Mouse (Mus musculus): ENCODE results near the gene Mgat4a. TPM values are rescaled to one million over a fixed set of nuclear protein-coding genes. Genes with fewer than 3 reads are reported as not detected.

Gene Mgat4a
- total and polyA plus RNA-seq, 3 experiments: 4.5 to 11.8 (median 8.7) TPM

GRCm38 (mm10) chr1:37539968-37540809, 627 bp downstream of the Mgat4a start:
- H3K36me3 ChIP-seq (ENCODE audit: control insufficient read depth, insufficient read depth, low read length): peaks cover under 1% of the 10 kb centered on the region
- H3K79me2 ChIP-seq (replicated peaks; ENCODE audit: control insufficient read depth, insufficient read depth, low read length): peaks cover 1% of the 10 kb centered on the region; the same call in 1 of the 2 replicates
- H3K27me3 ChIP-seq (ENCODE audit: control insufficient read depth, insufficient read depth, low read length): no peaks in the 10 kb centered on the region
- peak overlapping the region; percentile 73 for H3K4me3 ChIP-seq
- intact Hi-C loops (cut with DNase I): loop anchor here (2.0 to 10.0 kb wide), 5 partner anchors 21 to 598 kb away; partner anchors contain the start of gene Tmem131
- H3K27ac ChIP-seq: peak overlapping the region; percentile 73
- peak overlapping the region; percentile 96 for H3K9ac ChIP-seq (ENCODE audit: low read depth, low read length)
- peak in 1 of 2 experiments; percentile 54 for DNase-seq
- peaks cover 3% of the 10 kb centered on the region; the same call in 1 of the 2 replicates for H3K4me1 ChIP-seq (ENCODE audit: control insufficient read depth, insufficient read depth, low read length)
- WGBS: 3% methylated on average over 47 of the region's 47 CpGs
- TF ChIP-seq EP300 (IDR thresholded peaks at IDR 0.05; ENCODE audit: insufficient read depth, low read depth, low read length) (no peak), CTCF (IDR thresholded peaks at IDR 0.05) (no peak), POLR2A (IDR thresholded peaks at IDR 0.05; ENCODE audit: insufficient read depth, low read depth, low read length) (no peak)

- Histone ChIP-seq H3K4me1 (ENCODE audit: control insufficient read depth, insufficient read depth, low read length) (peaks cover 13% of the 10 kb centered on the region), H3K4me3 (no peak overlapping the region), H3K36me3 (ENCODE audit: control insufficient read depth, insufficient read depth, low read length) (peaks cover 13% of the 10 kb centered on the region), H3K27me3 (ENCODE audit: control insufficient read depth, insufficient read depth, low read length) (no peaks in the 10 kb centered on the region), H3K9ac (ENCODE audit: low read depth, low read length) (no peak overlapping the region), H3K79me2 (replicated peaks; ENCODE audit: control insufficient read depth, insufficient read depth, low read length) (0 out of 2 replicates have a peak, but pooled peaks cover 4% of the 10 kb centered on the region), H3K27ac (peak overlapping the region; percentile 3; the same call in 1 of the 2 replicates)
- DNase-seq: no peak
- 32% methylated on average over 5 of the region's 5 CpGs for WGBS
- TF ChIP-seq POLR2A (IDR thresholded peaks at IDR 0.05; ENCODE audit: insufficient read depth, low read depth, low read length): no peak
- TF ChIP-seq CTCF (IDR thresholded peaks at IDR 0.05): no peak
- TF ChIP-seq EP300 (IDR thresholded peaks at IDR 0.05; ENCODE audit: insufficient read depth, low read depth, low read length): no peak
- intact Hi-C loops (cut with DNase I): loop anchor here (1.0 to 10.0 kb wide), 3 partner anchors 32 to 592 kb away; partner anchors contain the start of gene Tmem131
Measured at GRCm38 (mm10) chr1:37534532-37535108, 6.2 kb downstream of the Mgat4a start.

GRCm38 (mm10) chr1:37533181-37533580, 7.6 kb downstream of the Mgat4a start:
- Histone ChIP-seq H3K79me2 (replicated peaks; ENCODE audit: control insufficient read depth, insufficient read depth, low read length) (peaks cover 4% of the 10 kb centered on the region; the same call in 1 of the 2 replicates), H3K36me3 (ENCODE audit: control insufficient read depth, insufficient read depth, low read length) (peaks cover 13% of the 10 kb centered on the region), H3K4me1 (ENCODE audit: control insufficient read depth, insufficient read depth, low read length) (peaks cover 14% of the 10 kb centered on the region), H3K9ac (ENCODE audit: low read depth, low read length) (no peak overlapping the region), H3K27me3 (ENCODE audit: control insufficient read depth, insufficient read depth, low read length) (no peaks in the 10 kb centered on the region), H3K27ac (0 out of 2 replicates have a peak overlapping the region, but pooled peaks have one; percentile 26), H3K4me3 (no peak overlapping the region; the same call in 1 of the 2 replicates)
- WGBS: 78% methylated on average over 7 of the region's 7 CpGs
- intact Hi-C loops (cut with DNase I): loop anchor here (10.0 kb wide), 1 partner anchor 58 kb away; no protein-coding TSS in a partner anchor
- TF ChIP-seq CTCF (IDR thresholded peaks at IDR 0.05) (no peak), EP300 (IDR thresholded peaks at IDR 0.05; ENCODE audit: insufficient read depth, low read depth, low read length) (no peak), POLR2A (IDR thresholded peaks at IDR 0.05; ENCODE audit: insufficient read depth, low read depth, low read length) (no peak)
- DNase-seq: no peak

- H3K27me3 ChIP-seq (ENCODE audit: control insufficient read depth, insufficient read depth, low read length): no peaks in the 10 kb centered on the region
- H3K9ac ChIP-seq (ENCODE audit: low read depth, low read length): no peak overlapping the region
- DNase-seq: no peak
- TF ChIP-seq CTCF (IDR thresholded peaks at IDR 0.05) (no peak), EP300 (IDR thresholded peaks at IDR 0.05; ENCODE audit: insufficient read depth, low read depth, low read length) (no peak), POLR2A (IDR thresholded peaks at IDR 0.05; ENCODE audit: insufficient read depth, low read depth, low read length) (no peak)
- H3K27ac ChIP-seq: no peak overlapping the region
- peaks cover 4% of the 10 kb centered on the region for H3K79me2 ChIP-seq (replicated peaks; ENCODE audit: control insufficient read depth, insufficient read depth, low read length)
- intact Hi-C loops (cut with DNase I): loop anchor here (10.0 kb wide), 1 partner anchor 58 kb away; no protein-coding TSS in a partner anchor
- 67% methylated on average over 6 of the region's 6 CpGs for WGBS
- peaks cover 15% of the 10 kb centered on the region for H3K36me3 ChIP-seq (ENCODE audit: control insufficient read depth, insufficient read depth, low read length)
- peaks cover 16% of the 10 kb centered on the region for H3K4me1 ChIP-seq (ENCODE audit: control insufficient read depth, insufficient read depth, low read length)
- no peak overlapping the region; the same call in 1 of the 2 replicates for H3K4me3 ChIP-seq
Measured at GRCm38 (mm10) chr1:37532533-37532840, 8.3 kb downstream of the Mgat4a start.

- intact Hi-C loops (cut with DNase I): loop anchor here (10.0 kb wide), 1 partner anchor 57 kb away; no protein-coding TSS in a partner anchor
- Histone ChIP-seq H3K4me1 (ENCODE audit: control insufficient read depth, insufficient read depth, low read length) (peaks cover 18% of the 10 kb centered on the region), H3K36me3 (ENCODE audit: control insufficient read depth, insufficient read depth, low read length) (peaks cover 15% of the 10 kb centered on the region), H3K9ac (ENCODE audit: low read depth, low read length) (no peak overlapping the region), H3K27ac (peak overlapping the region; percentile 29), H3K79me2 (replicated peaks; ENCODE audit: control insufficient read depth, insufficient read depth, low read length) (peaks cover 4% of the 10 kb centered on the region), H3K27me3 (ENCODE audit: control insufficient read depth, insufficient read depth, low read length) (no peaks in the 10 kb centered on the region), H3K4me3 (no peak overlapping the region)
- no peak for TF ChIP-seq POLR2A (IDR thresholded peaks at IDR 0.05; ENCODE audit: insufficient read depth, low read depth, low read length)
- TF ChIP-seq CTCF (IDR thresholded peaks at IDR 0.05): no peak
- no peak for TF ChIP-seq EP300 (IDR thresholded peaks at IDR 0.05; ENCODE audit: insufficient read depth, low read depth, low read length)
- 85% methylated on average over 12 of the region's 12 CpGs for WGBS
- DNase-seq: no peak
Measured at GRCm38 (mm10) chr1:37531654-37532532, 8.9 kb downstream of the Mgat4a start.
